Mouse (Mus musculus) ES-Bruce4 (cell line): ENCODE measurements around the gene Usp6nl.

Experiments
- EP300 ChIP-seq: IDR thresholded peaks from 2 replicates; pipeline ENCODE4 v1.6.1; 2011; ENCODE audit warnings: low read depth, low read length; ENCODE audit not compliant: insufficient read depth
- POLR2A ChIP-seq: IDR thresholded peaks from one replicate; pipeline ENCODE4 v1.8.1; 2011; ENCODE audit warnings: low read length; ENCODE audit not compliant: insufficient read depth

- TF ChIP-seq POLR2A = no peak
- no peak for TF ChIP-seq EP300
Measured at GRCm38 (mm10) chr2:6477884-6478283, 155.4 kb downstream of the Usp6nl start.
